Mouse (Mus musculus) stomach, postnatal 0 days (tissue): ENCODE measurements at regions not wholly inside any gene's neighbourhood (a gene's known extent, or its start where the extent isn't known, plus 50 kb on each side); places are given as distances from the start of the nearest gene placed in this dataset.

ENCODE experiments used
- CTCF ChIP-seq: IDR thresholded peaks from 2 replicates; pipeline ENCODE4 v1.5.1; 2016; ENCODE audit warnings: antibody characterized with exemption, low read depth, mild to moderate bottlenecking, moderate library complexity
- EP300 ChIP-seq: optimal IDR thresholded peaks from 2 replicates; pipeline ENCODE3; 2016; ENCODE audit warnings: antibody characterized with exemption

- no peak for TF ChIP-seq CTCF
- TF ChIP-seq EP300, result no peak
Observed at GRCm38 (mm10) chr5:69795316-69795715, 203.2 kb upstream of the Gnpda2 start.
